Mouse (Mus musculus) C2C12 (cell line): ENCODE data around the gene Abcc6. TPM values are rescaled to one million over a fixed set of nuclear protein-coding genes. Genes with fewer than 3 reads are reported as not detected.

ENCODE experiments used
- H3K27me3 ChIP-seq: one replicate; pipeline ENCODE4 v1.6.1; 2011; ENCODE audit not compliant: control insufficient read depth, insufficient read depth, insufficient read length
- H3K36me3 ChIP-seq: one replicate; pipeline ENCODE4 v1.6.1; 2011; ENCODE audit not compliant: control insufficient read depth, insufficient read depth
- H3K4me3 ChIP-seq: one replicate; pipeline ENCODE4 v1.5.1; 2011; ENCODE audit warnings: mild to moderate bottlenecking, control low read depth; ENCODE audit not compliant: poor library complexity, insufficient read depth, severe bottlenecking
- H3K79me2 ChIP-seq: one replicate; pipeline ENCODE4 v1.6.1; 2011; ENCODE audit not compliant: control insufficient read depth, insufficient read depth
- H3K79me3 ChIP-seq: one replicate; pipeline ENCODE4 v1.6.1; 2011; ENCODE audit warnings: low read depth, control low read depth
- H3ac ChIP-seq: one replicate; pipeline ENCODE3; 2011; ENCODE audit warnings: low read depth; ENCODE audit not compliant: control insufficient read depth, insufficient read length
- CEBPB ChIP-seq: IDR thresholded peaks from one replicate; pipeline ENCODE4 v1.6.1; 2011; ENCODE audit warnings: low read depth, mild to moderate bottlenecking, control low read depth, moderate library complexity
- CTCF ChIP-seq: IDR thresholded peaks from one replicate; pipeline ENCODE4 v1.5.1; 2011; ENCODE audit not compliant: control insufficient read depth, insufficient read depth, insufficient read length
- FOSL1 ChIP-seq: IDR thresholded peaks from one replicate; pipeline ENCODE4 v1.8.0; 2011; ENCODE audit warnings: mild to moderate bottlenecking, low read length; ENCODE audit not compliant: poor library complexity, insufficient read depth, severe bottlenecking
- MAX ChIP-seq: IDR thresholded peaks from one replicate; pipeline ENCODE4 v1.6.1; 2011; ENCODE audit warnings: mild to moderate bottlenecking, control low read depth
- MYOD1 ChIP-seq: IDR thresholded peaks from one replicate; pipeline ENCODE4 v1.6.1; 2011; ENCODE audit warnings: low read depth; ENCODE audit not compliant: control insufficient read depth, insufficient read length
- MYOG ChIP-seq: IDR thresholded peaks from one replicate; pipeline ENCODE4 v1.6.1; 2011; ENCODE audit not compliant: control insufficient read depth, insufficient read length; ENCODE audit errors: extremely low read depth
- USF1 ChIP-seq: IDR thresholded peaks from one replicate; pipeline ENCODE4 v1.6.1; 2011; ENCODE audit warnings: low read depth, mild to moderate bottlenecking, control low read depth, moderate library complexity
- polyA plus RNA-seq: library from polyadenylated mRNA; unstranded; fragments of >200 nt; fragmentation: generic; extraction: Trizol; gene quantifications from one replicate; pipeline ENCODE4 v1.2.1, GENCODE M21; 2012; ENCODE audit warnings: missing spikeins

Gene Abcc6
- polyA plus RNA-seq, 1 experiment = not detected

- Histone ChIP-seq H3ac (no peak overlapping the region), H3K27me3 (no peaks in the 10 kb centered on the region), H3K79me2 (peaks cover 11% of the 10 kb centered on the region), H3K79me3 (peaks cover 8% of the 10 kb centered on the region), H3K36me3 (no peaks in the 10 kb centered on the region), H3K4me3 (no peak overlapping the region)
- TF ChIP-seq MYOG (no peak), FOSL1 (no peak), CTCF (no peak), CEBPB (no peak), MAX (no peak), MYOD1 (no peak), USF1 (no peak)
These were observed 4.9 kb upstream of the Abcc6 start for GRCm38 (mm10) chr7:46034991-46035390.

GRCm38 (mm10) chr7:46033870-46034337, 3.8 kb upstream of the Abcc6 start:
- no peak for TF ChIP-seq MAX
- TF ChIP-seq FOSL1 = no peak
- TF ChIP-seq MYOG = no peak
- no peak for TF ChIP-seq CEBPB
- no peak for TF ChIP-seq MYOD1
- TF ChIP-seq CTCF = no peak
- no peak for TF ChIP-seq USF1
- H3K27me3 ChIP-seq = no peaks in the 10 kb centered on the region
- peaks cover 11% of the 10 kb centered on the region for H3K79me2 ChIP-seq

GRCm38 (mm10) chr7:46033109-46033869, 3.2 kb upstream of the Abcc6 start, which contains the start of gene Nomo1:
TSS of gene Nomo1 (plus strand) at chr7:46033698.
- TF ChIP-seq CEBPB (no peak), CTCF (peak; percentile 93)
- Histone ChIP-seq H3ac (peak within 1 kb of the TSS; percentile 92), H3K4me3 (peak within 1 kb of the TSS; percentile 79), H3K79me2 (peaks cover 11% of the 10 kb centered on the region), H3K79me3 (peaks cover 8% of the 10 kb centered on the region), H3K27me3 (no peaks in the 10 kb centered on the region), H3K36me3 (no peaks in the 10 kb centered on the region)

More at GRCm38 (mm10) chr7:46033870-46034337, 3.8 kb upstream of the Abcc6 start:
- Histone ChIP-seq H3K36me3 (no peaks in the 10 kb centered on the region), H3ac (peak overlapping the region; percentile 92), H3K4me3 (peak overlapping the region; percentile 79), H3K79me3 (peaks cover 8% of the 10 kb centered on the region)

- peaks cover 8% of the 10 kb centered on the region for H3K79me3 ChIP-seq
- no peaks in the 10 kb centered on the region for H3K27me3 ChIP-seq
- no peak overlapping the region for H3K4me3 ChIP-seq
- TF ChIP-seq USF1 (no peak), CTCF (no peak), MYOG (no peak), MYOD1 (no peak), MAX (no peak)
- peaks cover 11% of the 10 kb centered on the region for H3K79me2 ChIP-seq
- H3ac ChIP-seq = no peak overlapping the region
- no peaks in the 10 kb centered on the region for H3K36me3 ChIP-seq
These were observed 973 bp upstream of the Abcc6 start for GRCm38 (mm10) chr7:46031075-46031474.

- Histone ChIP-seq H3K79me2 (peaks cover 7% of the 10 kb centered on the region), H3ac (no peak overlapping the region), H3K36me3 (no peaks in the 10 kb centered on the region), H3K79me3 (peaks cover 6% of the 10 kb centered on the region), H3K27me3 (no peaks in the 10 kb centered on the region), H3K4me3 (no peak overlapping the region)
- no peak for TF ChIP-seq CEBPB
- TF ChIP-seq MAX = no peak
- TF ChIP-seq CTCF = no peak
- TF ChIP-seq USF1 = no peak
- TF ChIP-seq FOSL1 = no peak
These were observed 580 bp downstream of the Abcc6 start for GRCm38 (mm10) chr7:46029299-46030144.
